Mouse (Mus musculus): Measurements from ENCODE around the gene Gramd1b. TPM values are rescaled to one million over a fixed set of nuclear protein-coding genes. Genes with fewer than 3 reads are reported as not detected.

Gramd1b gene
- total RNA-seq, 2 experiments from 2014 or later: 12.9 to 23.0 TPM

DNA sequence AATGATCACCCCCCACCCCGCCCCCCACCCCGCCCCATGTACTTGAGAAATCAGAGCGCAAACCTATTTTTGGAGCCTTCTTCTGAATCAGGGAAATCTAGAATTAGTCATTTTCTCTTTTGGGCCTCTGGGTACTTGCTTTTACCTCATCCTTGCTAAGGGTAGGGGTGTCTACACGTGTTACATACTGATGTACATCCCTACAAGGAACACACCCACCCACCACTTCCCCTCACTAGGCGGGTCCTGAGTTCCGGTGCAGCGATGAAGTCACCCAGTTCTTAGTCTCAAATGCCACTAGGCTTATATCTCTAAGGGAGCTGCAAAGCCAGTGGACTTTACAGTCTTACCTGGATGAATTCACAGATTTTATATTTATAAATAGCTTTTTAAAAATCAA lies 187.4 kb downstream of the Gramd1b start:
- ATAC-seq (ENCODE audit: poor library complexity, severe bottlenecking): peak; percentile 70

DNA sequence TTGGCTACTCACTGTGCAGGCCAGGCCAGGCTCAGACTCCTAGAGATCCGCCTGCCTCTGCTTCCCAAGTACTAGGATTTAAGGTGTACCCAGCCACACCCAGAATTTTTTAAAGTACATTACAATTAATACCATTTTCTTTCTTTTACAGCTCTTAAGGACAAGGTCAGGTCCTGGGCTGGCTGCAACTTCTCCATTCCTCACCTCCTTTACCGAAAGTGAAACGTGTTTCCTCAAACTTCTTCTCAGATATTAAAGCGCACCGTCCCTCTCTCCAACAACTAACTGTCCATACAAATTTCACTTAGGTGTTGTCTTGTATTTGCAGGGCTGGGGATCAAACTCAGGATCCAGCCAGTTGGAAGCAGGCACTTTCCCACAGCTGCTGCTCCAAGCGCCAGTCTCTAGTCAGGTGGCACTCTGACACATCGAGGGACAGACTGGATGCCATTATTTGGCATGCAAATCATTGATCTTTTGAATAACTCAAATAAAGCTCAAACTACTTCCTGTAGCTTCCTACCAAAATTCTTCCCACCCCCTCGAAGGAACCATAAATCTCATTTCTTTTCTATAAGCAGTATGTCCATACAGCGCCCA lies 188.0 kb downstream of the Gramd1b start:
- ATAC-seq (ENCODE audit: poor library complexity, severe bottlenecking): 0 out of 2 replicates have a peak, but pooled peaks have one; percentile 36

DNA sequence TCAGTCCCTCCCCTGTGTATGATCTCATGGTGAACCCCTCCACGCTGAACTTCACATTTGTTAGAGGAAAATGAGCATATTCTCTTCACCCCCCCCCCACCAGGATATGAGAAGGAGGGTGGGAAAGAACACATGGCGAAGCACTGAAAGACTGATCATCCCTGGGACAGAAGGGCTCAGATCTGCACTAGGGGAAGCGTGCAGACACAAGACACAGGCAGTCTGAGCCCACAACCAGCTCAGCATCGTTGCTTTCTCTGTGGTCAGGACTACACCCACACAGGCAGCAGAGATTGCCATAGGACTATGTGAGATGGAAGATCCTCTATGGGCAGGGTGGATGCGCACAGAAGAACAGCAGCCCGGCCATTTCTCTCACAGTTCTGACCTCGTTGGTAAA lies 189.1 kb downstream of the Gramd1b start:
- ATAC-seq (ENCODE audit: poor library complexity, severe bottlenecking): no peak

DNA sequence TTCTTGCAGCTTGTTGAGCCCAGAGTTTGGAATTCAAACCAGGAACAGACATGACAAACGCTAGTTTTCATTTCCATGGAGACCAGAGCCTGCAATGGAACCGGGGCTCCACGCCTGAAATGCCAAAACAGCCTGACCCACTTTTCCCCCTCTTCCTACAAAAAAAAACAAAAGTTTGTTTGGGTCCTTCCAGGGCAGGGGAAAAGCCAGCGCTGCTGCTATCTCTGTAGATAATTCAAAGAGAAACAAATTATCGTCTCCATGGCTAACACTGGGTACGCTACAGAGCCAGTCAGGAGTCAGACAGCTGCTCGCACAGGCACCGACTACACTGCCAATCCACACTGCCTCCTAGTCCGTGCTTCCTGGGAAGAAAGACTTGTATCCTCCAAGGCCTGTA lies 191.6 kb downstream of the Gramd1b start:
- ATAC-seq (ENCODE audit: poor library complexity, severe bottlenecking): no peak

DNA sequence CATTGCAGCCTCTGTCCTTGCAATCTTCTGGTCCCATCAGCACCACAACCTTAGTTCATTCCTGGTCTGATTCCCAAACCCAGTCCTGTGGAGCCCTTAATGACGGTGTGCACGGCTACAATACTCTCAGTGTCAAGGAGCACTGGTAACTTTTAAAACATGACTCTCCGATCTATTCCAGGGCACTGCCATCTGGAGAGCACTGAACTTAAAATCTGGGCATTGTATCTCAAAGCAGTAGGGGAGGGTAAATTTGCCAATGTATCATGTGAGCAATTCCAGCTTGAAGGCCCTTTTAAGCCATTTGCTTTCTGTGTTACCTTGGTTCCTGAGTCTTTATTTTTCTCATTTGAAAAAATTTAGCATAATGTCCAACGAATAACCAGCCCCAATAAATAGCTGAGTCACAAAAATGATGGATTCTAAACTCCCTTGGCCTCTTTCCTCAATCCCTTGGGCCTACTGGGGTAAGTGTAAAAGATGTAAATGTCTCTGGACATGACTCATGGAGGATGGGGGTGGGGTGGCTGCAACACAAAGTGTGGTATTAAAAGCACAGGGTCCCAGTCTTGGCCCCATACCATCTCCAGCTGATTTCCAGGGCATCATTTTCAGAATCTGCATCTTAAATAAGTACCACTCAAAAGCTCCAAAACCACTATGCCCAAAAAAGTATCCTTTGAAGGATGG lies 193.9 kb downstream of the Gramd1b start:
- no peak for ATAC-seq (ENCODE audit: poor library complexity, severe bottlenecking)

DNA sequence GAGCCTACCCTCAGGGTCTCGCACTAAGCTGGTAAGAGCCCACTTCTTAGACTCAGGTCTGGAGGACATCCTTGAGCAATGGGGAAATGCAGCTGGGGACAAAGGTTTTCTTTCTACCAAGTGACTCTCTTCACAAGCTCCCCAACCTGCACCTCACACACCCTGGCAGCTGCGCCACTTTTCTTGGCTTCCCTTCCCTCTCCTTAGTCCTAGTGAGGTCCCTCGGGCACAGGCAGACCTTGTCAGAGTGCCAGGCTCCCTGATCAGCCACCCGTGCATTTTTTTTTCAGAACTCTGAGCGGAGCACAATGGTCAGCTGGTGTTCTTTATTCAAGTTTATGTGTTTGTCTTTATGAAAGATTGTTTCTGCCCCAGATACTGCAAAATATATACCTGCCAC lies 194.5 kb downstream of the Gramd1b start:
- no peak for ATAC-seq (ENCODE audit: poor library complexity, severe bottlenecking)

DNA sequence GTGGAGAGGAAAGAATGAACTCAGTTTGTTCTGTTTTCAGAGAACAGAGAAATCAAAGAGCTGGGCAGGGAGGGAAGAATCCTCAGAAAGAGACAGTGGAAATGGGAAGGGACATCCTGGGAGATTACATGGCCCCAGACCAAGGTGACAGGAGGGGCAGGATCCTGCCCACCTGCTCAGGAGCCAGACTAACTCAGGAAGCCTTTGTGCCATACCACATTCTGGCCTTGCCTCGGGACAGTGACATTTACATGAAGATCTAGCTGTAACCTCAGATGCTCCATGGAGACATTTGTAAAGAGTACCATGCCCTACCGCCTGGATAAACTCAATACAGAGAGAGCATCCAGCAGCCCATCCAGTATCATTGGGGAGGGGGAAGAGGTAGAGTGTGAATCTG lies 196.6 kb downstream of the Gramd1b start:
- no peak for ATAC-seq (ENCODE audit: poor library complexity, severe bottlenecking)

DNA sequence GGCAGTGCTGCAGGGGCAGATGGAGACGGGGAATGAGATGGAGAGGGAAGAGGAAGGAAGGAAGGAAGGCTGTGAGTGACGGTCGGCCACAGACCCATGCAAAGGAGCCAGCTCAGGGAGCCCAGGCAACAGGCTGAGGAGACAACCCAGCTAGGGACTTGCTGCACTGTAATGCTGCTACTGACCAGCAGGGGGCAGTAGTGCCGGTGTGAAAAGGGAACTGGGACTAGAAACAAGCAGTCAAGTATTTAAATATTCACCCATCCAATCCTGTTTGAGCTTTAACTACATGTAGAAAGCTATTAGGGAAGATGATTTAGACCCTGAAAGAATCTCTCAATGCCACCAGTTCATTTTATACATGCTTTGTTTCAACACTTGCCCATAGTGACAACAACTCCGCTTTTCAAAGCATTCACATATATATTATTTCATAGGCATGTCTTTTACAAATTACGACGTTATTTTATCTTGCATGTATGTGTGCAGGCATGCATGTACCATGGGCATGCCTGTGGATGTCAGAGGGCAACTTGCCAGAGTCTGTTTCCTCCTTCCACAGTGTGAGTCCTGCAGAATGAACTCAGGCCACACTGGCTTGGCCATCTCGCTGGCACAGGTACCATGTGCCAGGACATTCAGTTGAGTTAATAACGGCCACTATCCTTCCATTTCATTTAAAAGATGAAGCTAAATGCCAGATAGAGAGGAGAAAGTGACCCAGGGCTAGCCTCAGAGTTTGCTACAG lies 197.4 kb downstream of the Gramd1b start:
- peak; percentile 79 for ATAC-seq (ENCODE audit: poor library complexity, severe bottlenecking)

DNA sequence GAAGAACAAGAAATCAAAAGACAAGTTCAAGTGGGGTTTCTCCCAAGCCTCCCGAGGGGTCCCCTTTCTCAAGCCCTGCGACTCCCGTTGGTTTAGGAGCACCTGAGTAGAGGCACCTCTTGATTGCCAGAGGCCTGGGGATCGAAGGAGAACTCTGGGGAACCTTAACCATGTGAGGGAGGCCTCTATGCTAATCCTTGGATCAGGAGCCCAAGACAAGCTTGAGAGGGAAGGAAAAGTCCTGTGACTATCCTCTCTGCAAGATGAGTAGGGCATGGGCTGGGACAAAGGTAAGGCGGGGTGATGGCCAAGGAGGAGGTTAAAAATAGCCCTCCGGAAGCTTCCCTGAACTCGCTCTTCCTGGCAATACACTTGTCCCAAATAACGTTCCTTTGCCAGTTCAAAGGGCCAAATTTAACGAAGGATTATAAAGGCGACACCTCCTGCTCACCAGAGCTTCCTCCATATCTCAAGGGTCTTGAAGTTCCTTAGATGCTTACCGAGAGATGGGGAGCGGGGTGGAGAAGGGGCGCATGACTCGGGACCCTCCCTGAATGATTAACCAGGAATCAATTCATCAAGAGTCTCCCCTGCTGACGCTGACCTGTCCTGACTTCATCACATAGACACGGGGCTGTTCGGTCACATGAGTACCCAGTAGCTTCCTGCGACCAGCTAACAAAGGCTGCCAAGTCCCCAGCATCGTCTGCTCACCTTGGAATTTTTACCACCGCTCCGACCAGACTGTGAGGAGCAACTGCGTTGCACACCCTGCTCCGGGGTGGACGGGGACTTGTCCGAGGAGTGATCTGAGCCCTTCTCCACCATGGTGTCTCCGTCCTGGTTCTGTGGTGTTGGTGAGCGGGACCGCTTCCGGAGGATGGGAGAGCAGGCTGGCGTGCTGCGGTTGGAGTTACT lies 198.2 kb downstream of the Gramd1b start:
- no peak for ATAC-seq (ENCODE audit: poor library complexity, severe bottlenecking)

DNA sequence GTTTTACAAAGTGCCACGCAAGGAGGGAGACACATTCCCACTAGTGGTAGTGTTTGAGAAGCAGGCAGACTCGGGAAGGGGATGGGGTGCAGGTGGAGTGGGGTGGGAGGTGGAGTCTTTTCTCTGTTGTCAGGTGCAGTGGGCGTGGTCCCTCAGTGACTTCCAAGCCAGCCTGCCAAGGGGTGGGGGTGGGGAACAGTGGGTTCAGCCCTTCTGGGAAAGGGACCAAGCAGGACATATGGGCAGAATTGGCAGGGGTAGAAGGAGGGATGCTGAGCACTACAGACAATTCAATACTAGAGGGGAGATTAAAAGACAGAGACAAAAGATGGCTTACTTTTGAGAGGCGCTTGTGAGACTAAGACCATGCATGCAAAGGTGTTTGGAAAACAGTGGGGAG lies 198.9 kb downstream of the Gramd1b start:
- ATAC-seq (ENCODE audit: poor library complexity, severe bottlenecking): no peak

DNA sequence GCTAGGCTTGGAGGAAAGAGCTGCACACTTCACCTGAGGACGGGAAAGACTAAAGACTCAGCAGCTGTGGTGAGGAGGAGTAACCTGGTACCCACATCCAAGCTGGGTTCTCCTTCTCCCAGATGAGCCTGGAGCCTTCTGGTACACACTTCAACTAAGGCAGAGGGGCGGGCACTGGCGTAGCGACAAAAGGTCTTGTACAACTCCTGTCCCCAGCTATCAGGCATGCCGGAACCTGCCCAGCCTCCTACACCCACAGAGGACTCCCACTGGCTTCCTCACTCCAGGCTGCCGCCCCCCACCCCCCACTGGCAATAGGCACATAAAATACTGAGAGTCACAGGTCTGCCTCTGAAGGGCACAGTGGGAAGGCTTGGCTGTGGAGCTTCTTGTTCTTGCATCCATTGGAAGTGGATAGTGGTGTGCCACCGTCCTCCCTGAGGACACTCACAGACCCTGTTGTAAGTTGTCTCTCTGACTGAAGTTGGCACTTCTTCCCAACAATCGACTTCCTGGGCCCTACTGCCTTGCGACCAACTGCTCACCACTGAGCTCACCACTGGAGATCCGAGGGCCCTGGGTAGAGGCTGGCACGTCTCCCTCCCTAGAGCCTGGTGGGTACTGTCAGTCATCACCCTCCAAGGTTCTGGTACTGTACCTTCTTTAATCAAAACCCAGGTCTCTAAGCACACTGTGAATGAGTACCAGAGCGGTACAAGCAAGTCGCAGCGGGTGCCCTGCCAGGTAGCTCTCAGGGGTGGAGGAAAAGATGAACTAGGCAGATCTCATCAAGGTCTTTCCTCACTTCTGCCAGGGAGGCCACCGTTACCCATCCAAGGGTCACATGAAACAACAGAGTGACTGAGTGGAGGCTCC lies 199.5 kb downstream of the Gramd1b start:
- ATAC-seq (ENCODE audit: poor library complexity, severe bottlenecking): no peak

DNA sequence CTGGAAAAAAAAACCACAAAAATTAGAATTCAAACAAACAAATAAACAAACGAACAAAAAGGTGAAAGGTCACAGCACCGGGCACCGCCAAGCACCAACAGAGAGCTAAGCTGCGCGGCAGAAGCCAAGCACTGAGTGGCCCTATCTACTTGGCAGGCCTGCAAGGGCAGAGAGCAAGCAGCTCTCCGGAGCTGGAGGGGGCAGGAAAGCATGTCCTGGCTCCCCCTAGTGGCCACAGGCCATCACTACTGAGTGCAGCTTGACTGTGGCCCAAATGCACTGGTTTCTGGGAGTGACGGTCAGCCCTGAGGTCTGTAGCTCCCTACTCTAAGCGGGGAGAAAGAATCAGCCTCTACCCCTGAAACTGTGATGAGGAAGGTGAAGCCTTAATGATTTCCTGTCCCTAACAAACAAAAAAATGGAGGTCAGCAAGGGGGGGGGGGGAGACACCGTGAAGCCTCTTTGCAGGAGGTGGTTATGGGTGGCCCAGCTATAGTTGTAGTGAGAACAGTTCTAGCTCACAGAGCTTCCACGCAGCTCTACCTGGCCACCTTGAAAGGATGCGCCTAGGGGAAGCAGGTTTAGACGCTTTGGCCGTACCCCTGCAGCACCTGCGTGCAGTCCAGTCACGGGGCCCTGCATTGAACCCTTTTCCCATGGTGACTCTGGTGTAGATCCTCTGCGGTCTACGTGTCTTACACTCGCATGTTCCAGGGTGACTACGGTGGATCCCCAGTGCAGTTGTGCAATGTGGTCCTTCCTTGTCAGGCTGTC lies 200.4 kb downstream of the Gramd1b start:
- ATAC-seq (ENCODE audit: poor library complexity, severe bottlenecking): peak; percentile 90

DNA sequence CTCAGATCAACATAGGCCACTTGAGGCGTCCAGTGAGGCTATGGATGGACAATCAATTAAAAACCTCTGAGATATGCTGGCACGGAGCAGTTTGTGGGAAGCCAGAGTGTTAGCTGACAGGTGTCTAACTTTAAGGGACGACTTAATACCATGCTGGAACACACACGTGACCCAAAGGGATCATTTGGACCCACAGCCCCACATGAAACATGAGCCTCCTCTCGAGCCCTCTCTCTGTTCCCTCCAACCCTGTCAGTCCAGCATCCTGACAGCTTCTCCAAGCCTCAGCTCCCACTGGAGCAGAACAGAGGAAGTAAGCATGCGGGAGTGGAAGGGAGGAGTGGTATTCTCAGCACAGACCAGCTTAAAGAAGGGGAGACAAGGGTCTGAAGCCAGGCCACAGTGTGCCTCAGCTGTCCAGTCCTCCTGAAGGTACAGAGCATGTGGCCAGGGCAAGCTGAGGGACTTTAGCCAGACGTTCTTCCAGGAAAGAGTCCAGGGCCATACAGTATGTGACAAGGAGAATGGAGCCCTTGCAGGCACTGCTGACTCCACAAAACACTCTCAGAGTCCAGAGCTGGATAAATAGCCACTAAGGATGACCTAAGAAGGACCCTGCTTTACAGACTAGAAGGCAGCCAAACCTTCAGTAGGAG lies 204.8 kb downstream of the Gramd1b start:
- ATAC-seq (ENCODE audit: poor library complexity, severe bottlenecking): no peak

DNA sequence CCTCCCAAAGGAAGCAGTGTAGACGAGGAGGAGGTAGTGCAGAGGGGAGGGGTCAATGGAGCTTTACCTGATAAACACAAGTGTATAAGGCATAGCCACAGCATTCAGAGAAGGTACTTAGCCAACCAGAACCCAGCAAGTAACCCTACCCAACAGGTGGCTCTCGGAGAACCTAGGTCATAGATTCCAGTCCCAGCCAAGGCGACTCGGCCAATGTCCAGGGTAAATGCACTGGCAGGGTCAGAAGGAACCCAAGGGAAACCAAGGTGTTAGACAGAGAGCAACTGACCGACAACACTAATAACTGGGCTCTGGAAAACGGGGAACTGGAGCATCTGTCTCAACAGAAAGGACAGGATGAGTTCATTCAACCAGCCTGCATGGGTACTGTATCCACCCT lies 206.4 kb downstream of the Gramd1b start:
- no peak for ATAC-seq (ENCODE audit: poor library complexity, severe bottlenecking)

DNA sequence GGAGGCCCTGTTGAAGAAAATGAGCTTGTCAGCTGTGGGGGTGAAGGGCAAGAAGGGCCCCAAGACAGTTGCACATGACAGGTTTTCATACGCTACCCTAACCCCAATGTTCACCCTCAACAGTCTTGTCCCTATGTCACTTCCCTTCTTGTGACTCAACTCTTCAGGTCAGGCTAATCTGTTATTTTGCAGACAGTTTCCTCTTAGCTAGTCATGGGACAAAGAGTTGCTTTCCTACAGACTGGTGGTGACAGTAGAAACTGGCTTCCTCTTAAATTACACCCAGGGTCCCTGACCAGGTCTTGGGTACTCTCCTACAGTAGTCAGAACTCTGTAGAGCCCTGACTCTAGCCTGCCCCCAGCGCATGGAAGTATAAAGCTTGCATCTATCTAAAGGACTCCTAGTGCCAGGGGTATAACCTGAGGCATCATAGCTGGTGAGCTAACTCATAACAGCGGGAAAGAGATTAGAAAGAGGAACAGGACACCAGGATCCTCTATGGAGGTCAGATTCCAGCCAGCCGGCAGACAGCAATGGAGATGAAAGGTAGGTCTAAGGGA lies 206.9 kb downstream of the Gramd1b start:
- ATAC-seq (ENCODE audit: poor library complexity, severe bottlenecking): peak; percentile 71

DNA sequence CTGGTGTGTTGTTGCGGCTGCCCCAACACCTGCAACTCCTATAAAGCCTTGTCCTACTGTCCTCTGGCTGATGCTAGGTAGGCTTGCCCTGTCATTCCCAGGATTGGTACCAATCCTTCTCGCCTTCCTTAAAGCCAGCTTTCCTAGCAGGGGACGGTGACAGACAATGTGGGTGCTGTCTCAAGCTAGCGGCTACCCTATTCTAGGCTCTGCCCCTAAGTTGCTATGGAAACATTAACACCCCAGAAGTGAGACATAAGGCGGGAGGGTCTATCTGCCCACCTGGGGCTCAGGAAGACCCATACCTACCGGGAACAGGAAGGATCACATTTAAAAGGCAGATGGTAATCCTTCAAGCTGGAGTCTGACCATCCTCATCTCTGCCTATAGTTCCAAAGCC lies 207.4 kb downstream of the Gramd1b start:
- ATAC-seq (ENCODE audit: poor library complexity, severe bottlenecking): no peak

DNA sequence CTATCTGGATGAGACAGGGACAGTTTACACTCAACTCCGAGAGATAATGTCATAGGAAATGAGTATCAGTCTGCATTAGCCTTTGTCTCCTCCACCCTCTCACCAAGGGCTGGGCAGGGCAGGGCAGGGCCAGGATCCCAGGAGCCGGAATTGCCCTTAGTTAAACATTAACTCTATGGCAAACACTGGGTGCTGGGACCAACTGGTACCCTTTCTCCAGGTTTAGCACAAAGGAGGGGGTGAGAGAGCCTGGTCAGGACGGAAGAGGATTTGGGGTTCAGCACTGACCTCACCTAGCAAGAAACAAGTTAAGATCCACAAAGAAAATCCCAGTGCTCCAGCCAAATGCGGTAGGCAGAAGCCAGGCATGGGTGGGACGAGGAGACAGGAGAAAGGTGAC lies 208.0 kb downstream of the Gramd1b start:
- ATAC-seq (ENCODE audit: poor library complexity, severe bottlenecking): no peak

DNA sequence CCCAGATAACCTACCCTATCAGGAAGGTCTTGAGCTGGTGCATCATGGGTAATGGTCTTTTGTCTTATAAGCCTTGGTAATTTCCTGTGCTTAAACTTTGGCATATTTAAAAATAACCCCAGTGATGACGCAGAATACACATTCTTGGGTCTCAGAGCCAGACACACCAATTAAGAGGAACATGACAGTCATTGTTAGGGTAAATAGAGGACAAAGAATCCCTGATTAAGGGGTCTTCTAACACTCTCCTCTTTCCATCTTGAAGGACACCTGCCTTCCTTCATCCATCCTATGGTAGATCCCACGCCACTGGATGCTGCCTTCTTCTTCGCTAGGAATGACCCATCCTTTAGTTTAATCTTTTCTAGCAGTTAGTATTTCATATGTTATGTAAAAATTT lies 208.8 kb downstream of the Gramd1b start:
- ATAC-seq (ENCODE audit: poor library complexity, severe bottlenecking): no peak

DNA sequence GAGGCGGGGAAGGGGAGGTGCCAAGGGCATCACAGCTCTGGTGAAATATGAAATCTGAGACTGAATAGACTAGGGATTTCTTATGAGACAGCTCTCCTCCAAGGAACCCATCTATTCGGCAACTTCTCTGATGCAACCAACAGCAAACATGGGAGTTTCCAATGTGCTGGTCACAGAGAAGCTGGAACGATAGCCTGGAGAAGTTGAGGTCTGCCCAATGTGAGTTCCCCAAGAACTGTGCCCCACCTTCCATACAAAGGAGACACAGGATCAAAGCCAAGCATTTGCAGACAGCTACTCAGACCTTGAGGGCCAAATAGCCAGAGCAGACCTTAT lies 209.5 kb downstream of the Gramd1b start:
- no peak for ATAC-seq (ENCODE audit: poor library complexity, severe bottlenecking)

Measured in megakaryocyte, adult 5-6 weeks (primary cell).